In genomic region chr16:22844834-22845233, GRCm38 (mm10) we compare ENCODE assay signal across 9 mouse cellular contexts. TPM values are rescaled to one million over a fixed set of nuclear protein-coding genes. Genes with fewer than 3 reads are reported as not detected.
DNase-seq lines count a peak whose midpoint lies in the region; ATAC-seq lines count a peak whose summit lies in the region.
"Had no signal": no experiment of that assay in that cellular context is flagged by ENCODE, and none has a peak within 500 bp of the region (broad histone marks: within the 10 kb centered on the region; RNA-seq: fewer than 3 reads in every experiment).

No protein-coding gene starts in this region.

- peaks cover 13% of the 10 kb centered on the region; the same call in 1 of the 2 replicates for H3K36me3 ChIP-seq in heart, embryonic 12.5 days
- peaks cover 20% of the 10 kb centered on the region for H3K36me3 ChIP-seq in hindbrain, embryonic 10.5 days
- H3K36me3 ChIP-seq in liver, embryonic 16.5 days (ENCODE audit: control insufficient read depth, insufficient read depth), result peaks cover 9% of the 10 kb centered on the region

- no peak overlapping the region for H3K27ac ChIP-seq in heart, embryonic 12.5 days (ENCODE audit: poor library complexity, severe bottlenecking)
- H3K27ac ChIP-seq in hindbrain, embryonic 10.5 days, result peak overlapping the region; percentile 88
- peak overlapping the region; percentile 60 for H3K27ac ChIP-seq in liver, embryonic 16.5 days (ENCODE audit: low read length)

- peaks cover 16% of the 10 kb centered on the region for H3K4me1 ChIP-seq in heart, embryonic 12.5 days (replicated peaks)
- peaks cover 13% of the 10 kb centered on the region for H3K4me1 ChIP-seq in hindbrain, embryonic 10.5 days (replicated peaks)
- peaks cover 22% of the 10 kb centered on the region for H3K4me1 ChIP-seq in liver, embryonic 16.5 days (ENCODE audit: control insufficient read depth, low read depth, low read length)

- no peak for ATAC-seq in heart, embryonic 12.5 days (ENCODE audit: insufficient number of reproducible peaks, low FRiP score)
- peak; percentile 16; the same call in 1 of the 2 replicates for ATAC-seq in common myeloid progenitor, adult 5-6 weeks (replicated peaks; ENCODE audit: low read depth, poor library complexity, severe bottlenecking)
- ATAC-seq in liver, embryonic 16.5 days (ENCODE audit: low read depth), result no peak

- DNase-seq in heart, postnatal 4 days, result no peak
- DNase-seq in hindbrain, embryonic 10.5 days (ENCODE audit: low spot score), result no peak
- DNase-seq in B cell, adult 2 months, result no peak
- DNase-seq in adrenal gland, postnatal 36 days, result no peak
- no peak for DNase-seq in thymus, postnatal 0 days (ENCODE audit: low spot score)

- H3K4me3 ChIP-seq in heart, embryonic 12.5 days, result peak overlapping the region; percentile 58
- H3K4me3 ChIP-seq in hindbrain, embryonic 10.5 days, result peak overlapping the region; percentile 64
- peak overlapping the region; percentile 59; the same call in 1 of the 2 replicates for H3K4me3 ChIP-seq in liver, embryonic 16.5 days (ENCODE audit: low read depth, low read length)

- H3K4me2 ChIP-seq in heart, embryonic 12.5 days, result peak overlapping the region; percentile 87
- H3K4me2 ChIP-seq in liver, embryonic 16.5 days (ENCODE audit: low read depth, low read length), result peak overlapping the region; percentile 73

- H3K27me3 ChIP-seq in heart, embryonic 12.5 days (replicated peaks), result no peaks in the 10 kb centered on the region
- no peaks in the 10 kb centered on the region for H3K27me3 ChIP-seq in hindbrain, embryonic 10.5 days (ENCODE audit: insufficient read depth, poor library complexity, severe bottlenecking)
- no peaks in the 10 kb centered on the region for H3K27me3 ChIP-seq in liver, embryonic 16.5 days (ENCODE audit: control insufficient read depth, insufficient read depth, low read depth, low read length)

- H3K9ac ChIP-seq in heart, embryonic 12.5 days, result 0 out of 2 replicates have a peak overlapping the region, but pooled peaks have one; percentile 78
- peak overlapping the region; percentile 67 for H3K9ac ChIP-seq in liver, embryonic 16.5 days (ENCODE audit: low read depth, low read length)

- WGBS in heart, embryonic 12.5 days, result 75% methylated on average over 5 of the region's 5 CpGs
- 80% methylated on average over 5 of the region's 5 CpGs for WGBS in hindbrain, embryonic 10.5 days
- 54% methylated on average over 5 of the region's 5 CpGs for WGBS in liver, embryonic 16.5 days (ENCODE audit: insufficient replicate concordance)

- H3K9me3 ChIP-seq in heart, embryonic 12.5 days (replicated peaks), result no peaks in the 10 kb centered on the region
- H3K9me3 ChIP-seq in hindbrain, embryonic 10.5 days, result no peaks in the 10 kb centered on the region
- H3K9me3 ChIP-seq in liver, embryonic 16.5 days (replicated peaks; ENCODE audit: control insufficient read depth, low read length), result no peaks in the 10 kb centered on the region

RNA-seq across cellular contexts. Expression of gene Tbccd1, which starts 12.6 kb away (rescaled TPM):
- 19.2 and 20.2 TPM in 2 replicates for polyA plus RNA-seq in heart, embryonic 12.5 days (2016; fragmentation: Nextera tagmentation; extraction: Ambion mirVana)
- 10 to 100 TPM in 1 of 2 experiments, 1 to 10 TPM in 1; 9.9 to 11.7 TPM for total RNA-seq in heart, postnatal 4 days (2021)
- 31.8 and 39.5 TPM in 2 replicates for total RNA-seq in common myeloid progenitor, adult 5-6 weeks (2017)
- 32.3 and 37.6 TPM in 2 replicates for polyA plus RNA-seq in hindbrain, embryonic 10.5 days (2016; fragmentation: Nextera tagmentation; extraction: Ambion mirVana)
- 27.2 and 27.3 TPM in 2 replicates for polyA plus RNA-seq in liver, embryonic 16.5 days (2015; fragmentation: Nextera tagmentation; extraction: Ambion mirVana)
- total RNA-seq in adrenal gland, postnatal 36 days (2021), result 10 to 100 TPM; 17.7 to 24.9 TPM
- 21.1 and 21.8 TPM in 2 replicates for polyA plus RNA-seq in thymus, postnatal 0 days (2015; fragmentation: Nextera tagmentation; extraction: Ambion mirVana)

RNA-seq across cellular contexts. Expression of gene Dnajb11, which starts 12.8 kb away (rescaled TPM):
- polyA plus RNA-seq in heart, embryonic 12.5 days (2016; fragmentation: Nextera tagmentation; extraction: Ambion mirVana), result 130 and 138 TPM in 2 replicates
- 10 to 100 TPM; 68.4 to 69.1 TPM for total RNA-seq in heart, postnatal 4 days (2021)
- total RNA-seq in common myeloid progenitor, adult 5-6 weeks (2017), result 95.9 and 103 TPM in 2 replicates
- 93.2 and 98.3 TPM in 2 replicates for polyA plus RNA-seq in hindbrain, embryonic 10.5 days (2016; fragmentation: Nextera tagmentation; extraction: Ambion mirVana)
- 50.7 and 54.4 TPM in 2 replicates for polyA plus RNA-seq in liver, embryonic 16.5 days (2015; fragmentation: Nextera tagmentation; extraction: Ambion mirVana)
- 10 to 100 TPM; 80.8 to 81.5 TPM for total RNA-seq in adrenal gland, postnatal 36 days (2021)
- 93.9 and 101 TPM in 2 replicates for polyA plus RNA-seq in thymus, postnatal 0 days (2015; fragmentation: Nextera tagmentation; extraction: Ambion mirVana)

RNA-seq across cellular contexts. Expression of gene Crygs, which starts 33.5 kb away (rescaled TPM):
- polyA plus RNA-seq in heart, embryonic 12.5 days (2016; fragmentation: Nextera tagmentation; extraction: Ambion mirVana), result not detected in 2 replicates
- not detected for total RNA-seq in heart, postnatal 4 days (2021)
- total RNA-seq in common myeloid progenitor, adult 5-6 weeks (2017), result not detected in 2 replicates
- polyA plus RNA-seq in hindbrain, embryonic 10.5 days (2016; fragmentation: Nextera tagmentation; extraction: Ambion mirVana), result 0.84 TPM in 1 of 2 replicates, not detected in the other
- polyA plus RNA-seq in liver, embryonic 16.5 days (2015; fragmentation: Nextera tagmentation; extraction: Ambion mirVana), result not detected in 2 replicates
- not detected for total RNA-seq in adrenal gland, postnatal 36 days (2021)
- polyA plus RNA-seq in thymus, postnatal 0 days (2015; fragmentation: Nextera tagmentation; extraction: Ambion mirVana), result 0.38 TPM in 1 of 2 replicates, not detected in the other
- total RNA-seq: megakaryocyte progenitor cell, adult 5-6 weeks had no signal

RNA-seq across cellular contexts. Expression of gene Ahsg, which starts 46.2 kb away (rescaled TPM):
- polyA plus RNA-seq in heart, embryonic 12.5 days (2016; fragmentation: Nextera tagmentation; extraction: Ambion mirVana), result 1.5 and 2.5 TPM in 2 replicates
- 1 to 10 TPM; 8.6 to 9.8 TPM for total RNA-seq in heart, postnatal 4 days (2021)
- not detected in 2 replicates for total RNA-seq in common myeloid progenitor, adult 5-6 weeks (2017)
- polyA plus RNA-seq in hindbrain, embryonic 10.5 days (2016; fragmentation: Nextera tagmentation; extraction: Ambion mirVana), result 0.31 TPM in 1 of 2 replicates, not detected in the other
- 5,304 and 6,290 TPM in 2 replicates for polyA plus RNA-seq in liver, embryonic 16.5 days (2015; fragmentation: Nextera tagmentation; extraction: Ambion mirVana)
- 1 to 10 TPM; 1.6 to 7.1 TPM for total RNA-seq in adrenal gland, postnatal 36 days (2021)
- 0.55 TPM in 1 of 2 replicates, not detected in the other for polyA plus RNA-seq in thymus, postnatal 0 days (2015; fragmentation: Nextera tagmentation; extraction: Ambion mirVana)
- total RNA-seq: megakaryocyte progenitor cell, adult 5-6 weeks had no signal
